Mouse (Mus musculus): Measurements from ENCODE around the gene Gm4894.

GRCm38 (mm10) chr9:49246839-49247238, 3.5 kb upstream of the Gm4894 start:
- TF ChIP-seq CTCF (IDR thresholded peaks at IDR 0.05; ENCODE audit: extremely low read depth, insufficient read length, insufficient replicate concordance, low read depth, low read length), result peak; percentile 48; the same call in 1 of the 2 replicates
- no peak for TF ChIP-seq POLR2A (IDR thresholded peaks at IDR 0.05; ENCODE audit: low read depth, low read length)
